Mouse (Mus musculus) testis, adult 2 months (tissue): ENCODE measurements around the gene Inka1.

Source experiments
- CTCF ChIP-seq: fragments of 200-500 bp; IDR thresholded peaks from 2 replicates; pipeline ENCODE4 v1.5.1; 2012; ENCODE audit warnings: low read depth, mild to moderate bottlenecking, inconsistent platforms, low read length, moderate library complexity; ENCODE audit not compliant: control insufficient read depth, insufficient read depth, insufficient replicate concordance
- POLR2A ChIP-seq: fragments of 200-500 bp; IDR thresholded peaks from 2 replicates; pipeline ENCODE4 v1.6.1; 2012; ENCODE audit warnings: low read depth, mild to moderate bottlenecking, inconsistent platforms, low read length, moderate library complexity; ENCODE audit not compliant: control insufficient read depth

DNA sequence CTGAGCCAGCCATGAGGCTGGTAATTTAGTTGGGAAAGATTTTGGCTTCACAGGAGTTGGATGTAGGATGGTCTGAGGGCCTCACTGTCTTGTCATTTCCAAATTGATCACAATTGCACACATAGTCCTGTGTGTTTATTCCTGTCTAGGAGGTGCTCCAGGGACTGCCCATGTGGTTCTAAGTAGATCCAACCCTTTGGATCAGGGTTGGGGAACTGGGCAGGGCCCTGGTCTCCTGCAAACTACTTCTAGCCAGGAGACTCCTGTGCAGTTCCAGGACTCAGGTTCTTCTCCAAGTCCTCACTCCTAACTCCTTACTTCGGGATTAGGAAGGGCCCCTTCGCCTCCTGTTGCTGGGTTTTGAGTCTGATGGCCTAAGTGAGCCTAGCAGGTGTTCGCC lies 50.3 kb downstream of the Inka1 start, which contains the start of gene Camkv:
- TF ChIP-seq POLR2A: no peak
- TF ChIP-seq CTCF: no peak
